Mouse (Mus musculus) midbrain, embryonic 10.5 days (tissue): ENCODE data around the gene Hibadh. TPM values are rescaled to one million over a fixed set of nuclear protein-coding genes. Genes with fewer than 3 reads are reported as not detected.

Source experiments
- DNase-seq: peaks from one replicate; pipeline ENCODE4 v3.0.0-alpha.2; 2017; ENCODE audit warnings: low spot score
- H3K27ac ChIP-seq: fragments of 300-500 bp; sonication (generic); replicated peaks from 2 replicates; pipeline ENCODE4 v1.5.1; 2016; ENCODE audit warnings: mild to moderate bottlenecking
- H3K27me3 ChIP-seq: fragments of 300-500 bp; sonication (generic); 2 replicates; pipeline ENCODE4 v1.6.1; 2016; ENCODE audit warnings: low read depth, mild to moderate bottlenecking; ENCODE audit not compliant: poor library complexity, severe bottlenecking
- H3K36me3 ChIP-seq: fragments of 300-500 bp; sonication (generic); 2 replicates; pipeline ENCODE4 v1.6.1; 2016; ENCODE audit warnings: mild to moderate bottlenecking, moderate library complexity
- H3K4me1 ChIP-seq: fragments of 300-500 bp; sonication (generic); 2 replicates; pipeline ENCODE4 v1.6.1; 2016
- H3K4me3 ChIP-seq: fragments of 300-500 bp; sonication (generic); 2 replicates; pipeline ENCODE4 v1.5.1; 2016; ENCODE audit warnings: mild to moderate bottlenecking, moderate library complexity
- H3K9me3 ChIP-seq: fragments of 300-500 bp; sonication (generic); replicated peaks from 2 replicates; pipeline ENCODE4 v1.6.1; 2016; ENCODE audit warnings: mild to moderate bottlenecking
- WGBS: fragments of 180-500 bp; shearing (Covaris S2); methylation state at CpG from one replicate; pipeline ENCODE4 v1.1.7; 2016; 5-methylcytosine and 5-hydroxymethylcytosine counted together
- polyA plus RNA-seq: library from polyadenylated mRNA; unstranded; fragments of >200 nt; fragmentation: Nextera tagmentation; extraction: Ambion mirVana; gene quantifications from 2 replicates; pipeline ENCODE4 v1.2.1, GENCODE M21; 2016

Gene Hibadh
- polyA plus RNA-seq, 1 experiment from 2014 or later, result 83.2 TPM

DNA sequence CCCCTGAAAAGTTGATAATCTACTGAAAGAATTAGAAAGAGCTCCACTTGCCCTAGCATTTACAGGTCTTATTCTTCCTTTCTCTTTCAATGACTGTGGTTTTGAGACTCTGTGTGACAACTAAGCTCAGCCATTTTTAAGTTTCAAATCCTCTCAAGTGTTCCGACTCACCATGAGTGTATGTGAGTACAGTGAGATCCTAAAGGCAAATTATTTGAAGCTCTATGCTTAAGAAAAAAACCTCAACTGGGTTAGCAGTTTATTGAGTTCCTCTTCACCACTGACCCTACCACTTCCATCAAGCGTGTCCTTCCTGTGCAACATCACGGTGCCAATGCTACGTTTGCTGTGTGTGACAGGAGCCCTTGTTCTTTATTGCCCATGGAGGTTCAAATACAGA lies 9.6 kb downstream of the Hibadh start:
- Histone ChIP-seq H3K27me3 (no peaks in the 10 kb centered on the region), H3K27ac (no peak overlapping the region), H3K4me3 (no peak overlapping the region), H3K36me3 (peaks cover 12% of the 10 kb centered on the region), H3K9me3 (no peaks in the 10 kb centered on the region), H3K4me1 (no peaks in the 10 kb centered on the region)
- no peak for DNase-seq
- WGBS, result 95% methylated on average over 4 of the region's 4 CpGs

DNA sequence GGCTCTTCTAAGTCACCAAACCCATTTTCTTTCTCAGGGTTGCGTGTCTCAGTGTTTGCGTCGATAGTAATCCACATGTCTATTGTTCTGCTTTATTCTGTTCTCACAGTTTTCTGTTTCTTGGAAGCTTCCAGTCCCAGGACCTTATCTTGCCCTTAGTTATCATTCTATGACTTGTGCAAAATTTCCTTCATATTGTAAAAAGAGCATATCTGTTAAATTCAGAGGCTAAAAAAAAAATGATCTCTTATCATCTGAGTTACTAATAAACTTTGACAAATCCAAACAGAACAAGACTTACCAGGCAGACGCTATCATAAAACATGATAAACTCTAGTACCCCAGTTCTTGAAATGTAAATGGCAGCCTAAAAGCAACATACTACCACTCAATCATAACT lies 11.0 kb downstream of the Hibadh start:
- Histone ChIP-seq H3K4me3 (no peak overlapping the region), H3K36me3 (peaks cover 17% of the 10 kb centered on the region), H3K9me3 (no peaks in the 10 kb centered on the region), H3K27me3 (no peaks in the 10 kb centered on the region), H3K4me1 (no peaks in the 10 kb centered on the region), H3K27ac (no peak overlapping the region)
- 97% methylated on average over 4 of the region's 4 CpGs for WGBS
- DNase-seq, result no peak

DNA sequence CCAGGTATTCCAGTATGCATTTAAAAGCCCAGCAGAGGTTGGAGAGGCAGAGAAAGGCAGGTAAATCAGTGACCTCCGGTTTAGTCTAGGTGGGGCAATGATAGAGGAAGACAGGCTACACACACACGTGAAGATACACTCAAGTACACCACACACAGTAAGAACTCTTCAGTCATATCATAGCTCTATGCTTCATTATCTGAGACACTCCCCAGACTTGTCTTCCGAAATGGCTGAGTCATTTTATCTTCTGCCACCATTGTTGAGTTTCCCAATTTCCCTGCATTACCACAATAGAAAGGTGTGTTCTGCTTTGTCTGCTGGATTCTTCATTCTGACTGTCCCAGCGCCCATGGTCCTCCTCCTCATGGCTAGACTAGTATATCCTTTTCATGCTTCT lies 13.5 kb downstream of the Hibadh start:
- H3K36me3 ChIP-seq, result peaks cover 26% of the 10 kb centered on the region
- no peak overlapping the region for H3K4me3 ChIP-seq
- WGBS, result 87% methylated on average over 4 of the region's 4 CpGs
- H3K4me1 ChIP-seq, result no peaks in the 10 kb centered on the region
- no peak overlapping the region for H3K27ac ChIP-seq
- no peaks in the 10 kb centered on the region for H3K9me3 ChIP-seq
- no peaks in the 10 kb centered on the region for H3K27me3 ChIP-seq
- no peak for DNase-seq

GRCm38 (mm10) chr6:52623741-52624140 lies 16.4 kb downstream of the Hibadh start:
- no peaks in the 10 kb centered on the region for H3K4me1 ChIP-seq
- no peak overlapping the region for H3K27ac ChIP-seq
- peaks cover 42% of the 10 kb centered on the region for H3K36me3 ChIP-seq
- H3K27me3 ChIP-seq, result no peaks in the 10 kb centered on the region
- no peak overlapping the region for H3K4me3 ChIP-seq
- DNase-seq, result no peak
- H3K9me3 ChIP-seq, result no peaks in the 10 kb centered on the region
- 94% methylated on average over 3 of the region's 3 CpGs for WGBS

- no peaks in the 10 kb centered on the region for H3K9me3 ChIP-seq
- H3K36me3 ChIP-seq, result peaks cover 51% of the 10 kb centered on the region
- DNase-seq, result no peak
- no peaks in the 10 kb centered on the region for H3K27me3 ChIP-seq
- WGBS, result 82% methylated on average over 11 of the region's 11 CpGs
- no peak overlapping the region for H3K27ac ChIP-seq
- no peak overlapping the region for H3K4me3 ChIP-seq
- H3K4me1 ChIP-seq, result no peaks in the 10 kb centered on the region
Measured at GRCm38 (mm10) chr6:52621731-52622480, 18.3 kb downstream of the Hibadh start.

- H3K36me3 ChIP-seq, result peaks cover 47% of the 10 kb centered on the region
- H3K4me3 ChIP-seq, result no peak overlapping the region
- 89% methylated on average over 2 of the region's 2 CpGs for WGBS
- no peaks in the 10 kb centered on the region for H3K4me1 ChIP-seq
- H3K27ac ChIP-seq, result no peak overlapping the region
- no peak for DNase-seq
- no peaks in the 10 kb centered on the region for H3K27me3 ChIP-seq
- H3K9me3 ChIP-seq, result no peaks in the 10 kb centered on the region
Measured at GRCm38 (mm10) chr6:52620090-52620489, 20.1 kb downstream of the Hibadh start.

DNA sequence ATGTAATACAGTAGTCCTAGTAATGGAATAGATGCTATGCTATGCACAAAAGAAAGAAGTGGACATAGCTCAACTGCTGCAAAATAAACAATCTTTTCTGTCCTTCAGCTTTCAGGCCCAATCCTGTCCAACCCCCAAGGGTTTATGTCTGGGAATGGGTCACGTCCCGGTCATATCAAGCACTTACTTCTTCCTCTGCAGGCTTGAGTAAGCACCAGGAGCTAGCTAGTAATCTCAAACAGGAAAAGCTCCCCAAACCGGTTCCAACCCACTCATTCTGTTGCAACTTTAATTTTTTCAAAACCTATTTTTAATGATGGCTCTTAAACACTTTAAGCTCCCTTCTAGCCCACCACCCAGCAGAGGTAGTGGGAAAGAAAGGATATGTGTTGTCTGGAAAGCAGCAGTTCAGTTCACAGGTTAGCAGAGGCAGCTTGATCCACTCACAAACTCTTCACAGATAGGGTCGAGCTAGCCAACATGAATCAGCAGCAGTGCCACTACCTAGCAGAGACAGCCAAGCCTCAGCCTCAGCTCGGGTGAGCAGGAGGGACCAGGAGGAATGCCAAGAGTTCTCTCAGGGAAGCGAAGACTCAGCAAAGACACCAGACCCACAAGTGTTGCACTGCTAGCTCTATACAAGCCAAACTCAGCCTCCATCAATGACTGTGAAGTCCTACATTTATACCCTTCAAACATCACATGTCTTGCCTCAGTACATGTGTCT lies 30.4 kb downstream of the Hibadh start:
- Histone ChIP-seq H3K36me3 (peaks cover 12% of the 10 kb centered on the region; the same call in 1 of the 2 replicates), H3K4me1 (no peaks in the 10 kb centered on the region), H3K4me3 (no peak overlapping the region), H3K9me3 (no peaks in the 10 kb centered on the region), H3K27me3 (no peaks in the 10 kb centered on the region), H3K27ac (no peak overlapping the region)
- DNase-seq, result no peak
- 85% methylated on average over 6 of the region's 6 CpGs for WGBS

- Histone ChIP-seq H3K36me3 (peaks cover 12% of the 10 kb centered on the region; the same call in 1 of the 2 replicates), H3K4me3 (no peak overlapping the region), H3K27ac (no peak overlapping the region), H3K9me3 (no peaks in the 10 kb centered on the region), H3K4me1 (no peaks in the 10 kb centered on the region), H3K27me3 (no peaks in the 10 kb centered on the region)
- 92% methylated on average over 4 of the region's 4 CpGs for WGBS
- no peak for DNase-seq
Measured at GRCm38 (mm10) chr6:52608121-52608520, 32.1 kb downstream of the Hibadh start.

GRCm38 (mm10) chr6:52606746-52607347 lies 33.3 kb downstream of the Hibadh start:
- 93% methylated on average over 7 of the region's 7 CpGs for WGBS
- no peaks in the 10 kb centered on the region for H3K4me1 ChIP-seq
- DNase-seq, result no peak

GRCm38 (mm10) chr6:52601706-52602642 lies 38.2 kb downstream of the Hibadh start:
- WGBS, result 83% methylated on average over 7 of the region's 7 CpGs
- no peak for DNase-seq
- no peaks in the 10 kb centered on the region for H3K9me3 ChIP-seq

More at GRCm38 (mm10) chr6:52606746-52607347, 33.3 kb downstream of the Hibadh start:
- H3K9me3 ChIP-seq, result no peaks in the 10 kb centered on the region
- no peaks in the 10 kb centered on the region for H3K27me3 ChIP-seq
- H3K4me3 ChIP-seq, result no peak overlapping the region
- H3K36me3 ChIP-seq, result peaks cover 12% of the 10 kb centered on the region; the same call in 1 of the 2 replicates
- H3K27ac ChIP-seq, result no peak overlapping the region

GRCm38 (mm10) chr6:52601117-52601516 lies 39.1 kb downstream of the Hibadh start:
- 72% methylated on average over 4 of the region's 4 CpGs for WGBS
- Histone ChIP-seq H3K27ac (no peak overlapping the region), H3K9me3 (no peaks in the 10 kb centered on the region), H3K4me1 (0 out of 2 replicates have a peak, but pooled peaks cover 6% of the 10 kb centered on the region), H3K4me3 (no peak overlapping the region), H3K27me3 (no peaks in the 10 kb centered on the region), H3K36me3 (no peaks in the 10 kb centered on the region)
- no peak for DNase-seq

More at GRCm38 (mm10) chr6:52601706-52602642, 38.2 kb downstream of the Hibadh start:
- H3K36me3 ChIP-seq, result no peaks in the 10 kb centered on the region
- H3K27me3 ChIP-seq, result no peaks in the 10 kb centered on the region
- H3K4me1 ChIP-seq, result 0 out of 2 replicates have a peak, but pooled peaks cover 6% of the 10 kb centered on the region
- H3K4me3 ChIP-seq, result no peak overlapping the region
- no peak overlapping the region for H3K27ac ChIP-seq

DNA sequence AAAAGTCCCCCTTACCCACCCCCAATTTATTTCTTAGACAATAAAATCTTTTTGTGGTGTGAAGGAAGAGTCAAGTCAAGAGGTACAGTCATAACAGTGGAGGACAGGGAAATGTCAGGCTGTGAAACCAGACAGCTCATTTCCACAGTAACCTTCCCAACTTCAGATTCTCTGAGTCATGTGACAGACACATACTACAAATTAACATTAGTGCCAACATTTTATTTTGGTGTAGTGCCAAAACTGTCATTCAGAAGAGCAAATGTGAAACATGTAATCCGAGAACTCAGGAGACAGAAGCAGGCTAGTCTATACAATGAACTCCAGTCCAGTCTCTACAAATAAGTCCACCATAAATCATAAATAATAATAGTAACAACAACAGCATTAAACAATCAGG lies 45.4 kb downstream of the Hibadh start:
- H3K9me3 ChIP-seq, result no peaks in the 10 kb centered on the region
- no peak overlapping the region for H3K27ac ChIP-seq
- no peaks in the 10 kb centered on the region for H3K36me3 ChIP-seq
- WGBS, result 98% methylated on average over 1 of the region's 1 CpGs
- H3K27me3 ChIP-seq, result no peaks in the 10 kb centered on the region
- DNase-seq, result no peak
- peaks cover 8% of the 10 kb centered on the region for H3K4me1 ChIP-seq
- H3K4me3 ChIP-seq, result no peak overlapping the region
